Mouse (Mus musculus): ENCODE results near the gene Zswim9.
"Not testable (repeated sequence)": the region's sequence is repeated elsewhere in the genome, so short reads cannot be mapped to it uniquely, and the experiment has no call there.

Gene Zswim9

DNA sequence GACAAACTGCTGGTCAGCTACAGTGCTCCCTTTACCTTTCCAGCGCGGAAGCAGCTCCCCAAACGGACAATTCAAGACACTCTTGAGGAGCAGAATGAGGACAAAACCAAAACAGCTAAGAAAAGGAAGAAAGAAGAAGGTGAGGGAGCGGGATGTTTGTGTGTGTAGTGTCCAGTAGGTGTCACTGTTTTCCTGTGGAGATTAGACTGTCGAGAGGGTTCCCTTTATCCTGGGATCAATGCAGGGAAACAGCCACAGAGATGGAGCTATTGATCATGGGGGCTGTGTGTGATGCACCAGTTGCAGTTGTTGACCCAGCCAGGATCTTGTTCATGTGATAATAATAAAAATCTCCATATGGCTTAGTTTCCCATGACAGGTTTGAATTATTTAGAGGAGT lies 10.1 kb upstream of the Zswim9 start:
- ChIA-PET POLR2A (interaction anchor here in 3 of 4 experiments (0.5 to 31.6 kb wide), 14 partner anchors 0 to 484 kb away, joined by 3 to 617 read pairs (median 4); partner anchors contain the start of genes Lig1 (in 2 of the 3), Zfp446 (in 1 of the 3) and Zswim9 (in 1 of the 3)), CTCF (interaction anchor here (0.6 to 1.7 kb wide), 14 partner anchors 8 to 229 kb away, joined by 3 to 17 read pairs (median 3); partner anchors contain the start of gene Lig1 (in 1 of the 4))

- CTCF ChIA-PET: not testable (repeated sequence)
- POLR2A ChIA-PET: interaction anchor here in 1 of 4 experiments (27.2 kb wide), 1 partner anchor 24 kb away, joined by 617 read pairs; no protein-coding TSS in a partner anchor
Observed at GRCm38 (mm10) chr7:13278957-13279356, 436 bp upstream of the Zswim9 start.

DNA sequence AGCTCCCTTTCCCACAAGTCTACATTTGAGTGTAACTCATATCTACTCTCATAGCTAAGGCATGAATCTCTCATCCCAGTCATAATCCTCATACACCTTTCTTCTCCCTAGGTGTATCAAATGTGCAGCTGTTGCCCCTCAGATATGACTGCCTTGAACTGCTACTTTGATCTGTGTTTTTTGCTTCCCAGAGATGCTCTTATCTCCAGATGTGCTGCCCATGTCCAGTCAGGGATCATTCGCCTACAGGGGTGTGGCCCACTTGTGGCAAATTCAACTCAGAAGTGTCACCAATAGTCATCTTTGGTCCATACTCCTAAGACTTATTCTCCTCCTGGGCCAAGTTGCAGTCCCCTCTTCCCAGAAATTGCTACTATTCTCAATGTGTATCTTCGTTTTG lies 688 bp downstream of the Zswim9 start:
- ChIA-PET POLR2A (interaction anchor here in 2 of 4 experiments (0.8 to 27.2 kb wide), 14 partner anchors 11 to 443 kb away, joined by 3 to 617 read pairs (median 6); partner anchors contain the start of gene Zfp110 (in 1 of the 2)), CTCF (interaction anchor here in 1 of 4 experiments (1.8 kb wide), 1 partner anchor 11 kb away, joined by 4 read pairs; no protein-coding TSS in a partner anchor)

DNA sequence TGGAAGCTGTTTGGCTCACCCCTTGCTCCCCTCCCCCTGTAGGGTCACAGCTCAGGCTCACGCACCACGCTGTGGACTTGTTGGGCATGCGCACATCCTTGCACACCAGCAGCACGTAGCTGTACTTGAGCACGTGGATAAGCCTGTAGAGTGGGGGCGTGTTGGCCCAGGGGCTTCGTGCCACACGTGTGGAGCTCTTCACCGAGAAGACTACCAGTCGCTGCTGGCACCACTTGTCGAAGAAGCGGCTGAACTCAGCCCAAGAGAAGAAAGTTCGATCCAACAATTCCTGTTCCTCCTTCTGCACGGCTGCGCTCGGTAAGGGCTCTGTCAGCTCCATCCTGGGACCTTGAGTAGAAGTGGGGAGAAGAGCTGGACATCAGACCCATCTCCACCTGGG lies 1.4 kb downstream of the Zswim9 start, which contains the start of gene Lig1:
Gene Lig1 (plus strand): TSS at position 203 of the 400 bp plus-strand sequence.
- CTCF ChIA-PET: interaction anchor here in 1 of 4 experiments (1.8 kb wide), 1 partner anchor 11 kb away, joined by 4 read pairs; no protein-coding TSS in a partner anchor
- POLR2A ChIA-PET: interaction anchor here in 3 of 4 experiments (0.7 to 27.2 kb wide), 24 partner anchors 11 to 443 kb away, joined by 3 to 617 read pairs (median 3); partner anchors contain the start of genes Mzf1 (in 1 of the 3) and Zfp110 (in 1 of the 3)

DNA sequence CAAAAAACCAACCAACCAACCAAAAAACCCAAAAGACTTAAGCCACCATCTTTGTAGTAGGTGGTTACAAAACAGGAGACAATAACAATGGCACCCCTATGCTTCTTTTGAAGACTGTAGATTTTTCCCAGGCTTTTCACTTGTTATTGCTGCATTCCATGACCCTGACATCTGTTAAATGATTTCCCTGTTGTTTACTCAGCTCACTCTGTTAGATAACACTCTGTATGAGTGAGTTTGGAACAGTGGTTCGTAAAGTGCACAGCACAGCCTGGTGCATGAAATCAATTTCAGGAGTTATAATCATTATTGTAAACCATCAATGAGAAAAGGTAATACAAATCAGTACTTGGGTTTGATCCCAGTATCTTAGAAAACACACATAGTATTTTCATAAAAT lies 6.8 kb downstream of the Zswim9 start:
- POLR2A ChIA-PET: no interaction called here
- CTCF ChIA-PET: no interaction called here

GRCm38 (mm10) chr7:13269394-13269793 lies 9.1 kb downstream of the Zswim9 start:
- CTCF ChIA-PET: no interaction called here
- POLR2A ChIA-PET: interaction anchor here in 1 of 4 experiments (1.1 kb wide), 1 partner anchor 11 kb away, joined by 4 read pairs; no protein-coding TSS in a partner anchor

DNA sequence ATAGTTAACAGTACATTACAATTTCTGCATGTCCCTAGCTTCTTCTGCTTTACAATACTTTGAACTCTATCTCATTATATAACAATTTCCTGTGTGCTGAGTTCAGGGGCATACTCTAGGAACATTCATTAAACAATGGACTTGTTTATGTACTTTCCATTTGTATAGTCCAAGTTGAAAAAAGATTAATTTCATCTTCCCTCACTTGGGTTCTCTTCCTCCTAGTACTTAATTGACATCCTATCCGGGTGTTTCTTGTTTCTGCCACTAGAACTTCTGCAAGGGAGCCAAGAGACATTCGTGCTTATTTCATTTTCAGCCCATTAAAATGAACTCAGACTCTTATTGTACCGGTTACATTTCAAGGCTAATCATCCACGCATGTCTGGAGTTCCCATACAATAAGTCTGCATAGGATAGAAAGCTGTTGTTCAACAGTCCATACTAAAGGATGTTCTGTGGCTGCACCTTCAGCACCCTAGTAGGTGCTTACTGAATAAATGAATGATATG lies 9.7 kb downstream of the Zswim9 start:
- CTCF ChIA-PET: no interaction called here

GRCm38 (mm10) chr7:13264396-13264795 lies 14.1 kb downstream of the Zswim9 start:
- ChIA-PET CTCF (no interaction called here), POLR2A (interaction anchor here in 1 of 4 experiments (1.0 kb wide), 1 partner anchor 24 kb away, joined by 3 read pairs; no protein-coding TSS in a partner anchor)

More for the DNA sequence above, 9.7 kb downstream of the Zswim9 start:
- POLR2A ChIA-PET: no interaction called here

- POLR2A ChIA-PET: interaction anchor here in 1 of 4 experiments (1.0 kb wide), 1 partner anchor 25 kb away, joined by 3 read pairs; no protein-coding TSS in a partner anchor
- CTCF ChIA-PET: no interaction called here
Observed at GRCm38 (mm10) chr7:13263851-13264250, 14.7 kb downstream of the Zswim9 start.

GRCm38 (mm10) chr7:13260746-13261700 lies 17.5 kb downstream of the Zswim9 start:
- POLR2A ChIA-PET: no interaction called here
- CTCF ChIA-PET: interaction anchor here in 1 of 4 experiments (0.6 kb wide), 1 partner anchor 203 kb away, joined by 3 read pairs; no protein-coding TSS in a partner anchor

- ChIA-PET POLR2A (no interaction called here), CTCF (no interaction called here)
Observed at GRCm38 (mm10) chr7:13212720-13213119, 65.8 kb downstream of the Zswim9 start, which contains the start of gene Vmn1r89. TSS of gene Vmn1r89 (plus strand) at chr7:13213020.
